Mouse (Mus musculus) monocyte, adult 5-6 weeks (primary cell): ENCODE data around the gene Ptrh1. TPM values are rescaled to one million over a fixed set of nuclear protein-coding genes. Genes with fewer than 3 reads are reported as not detected.
A peak's percentile ranks its signal among the peaks of the same experiment; 100 is the strongest.

Experiments
- ATAC-seq: fragments of 153-309, 156-312 bp; replicated peaks from 2 replicates; pipeline ENCODE4 v1.8.0; 2017; ENCODE audit warnings: mild to moderate bottlenecking; ENCODE audit not compliant: low TSS enrichment, insufficient number of reproducible peaks, severe bottlenecking, poor library complexity, low FRiP score
- total RNA-seq: library from RNA; stranded (forward); fragments of 200-1000, 200-491, 200-594 nt; gene quantifications from 3 replicates; pipeline ENCODE4 v1.2.3, GENCODE M21; 2017

Ptrh1 gene
- total RNA-seq, 1 experiment from 2014 or later: 1.1 TPM

- ATAC-seq: no peak
Measured at GRCm38 (mm10) chr2:32750887-32751664, 24.5 kb upstream of the Ptrh1 start.

GRCm38 (mm10) chr2:32751665-32752033 is 23.9 kb upstream of the Ptrh1 start:
- no peak for ATAC-seq

- no peak for ATAC-seq
Measured at GRCm38 (mm10) chr2:32752181-32752580, 23.4 kb upstream of the Ptrh1 start.

- no peak for ATAC-seq
Measured at GRCm38 (mm10) chr2:32756674-32757055, 18.9 kb upstream of the Ptrh1 start.

DNA sequence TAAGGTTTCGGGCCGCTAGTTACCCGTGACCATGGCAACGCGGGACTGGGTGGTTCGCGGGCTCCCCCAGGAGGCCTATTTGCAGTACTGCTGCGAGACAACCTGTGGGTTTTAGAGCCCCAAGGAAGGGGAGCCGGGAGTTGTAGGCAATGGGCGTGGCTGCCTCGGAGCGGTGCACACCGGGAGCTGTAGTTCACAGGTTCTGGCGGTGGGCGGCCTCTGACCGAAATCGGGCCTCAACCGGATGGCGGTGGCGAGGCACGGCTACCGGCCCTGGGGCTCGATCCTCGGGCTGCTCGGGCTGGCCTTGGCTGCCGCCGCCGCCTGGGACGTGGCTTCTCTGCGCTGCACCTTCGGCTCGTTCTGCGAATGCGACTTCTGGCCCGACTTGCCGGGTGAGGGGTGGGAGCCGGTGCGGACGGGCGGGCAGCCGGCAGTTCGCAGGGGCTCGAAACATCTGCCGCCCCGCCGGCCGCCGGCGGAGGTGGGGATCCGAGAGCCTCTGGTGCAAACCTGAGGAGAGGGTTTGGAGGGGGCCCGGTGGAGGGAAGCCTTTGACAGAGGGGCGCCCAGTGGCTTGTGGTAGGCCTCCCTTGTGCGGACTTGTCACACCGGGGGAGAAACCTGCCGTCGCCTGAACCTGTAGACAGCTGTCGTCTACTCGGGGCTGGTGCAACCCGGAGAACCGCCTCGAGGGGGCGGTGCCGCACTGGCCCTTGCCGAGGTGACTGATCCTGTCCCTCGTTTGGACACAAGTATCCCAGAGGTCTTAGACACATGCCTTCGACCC is 18.3 kb upstream of the Ptrh1 start, which contains the start of gene Tor2a:
Tor2a (plus strand) TSS at position 179 of the 790 bp plus-strand sequence.
- peak; percentile 97 for ATAC-seq

GRCm38 (mm10) chr2:32758503-32758902 is 17.1 kb upstream of the Ptrh1 start:
- no peak for ATAC-seq

DNA sequence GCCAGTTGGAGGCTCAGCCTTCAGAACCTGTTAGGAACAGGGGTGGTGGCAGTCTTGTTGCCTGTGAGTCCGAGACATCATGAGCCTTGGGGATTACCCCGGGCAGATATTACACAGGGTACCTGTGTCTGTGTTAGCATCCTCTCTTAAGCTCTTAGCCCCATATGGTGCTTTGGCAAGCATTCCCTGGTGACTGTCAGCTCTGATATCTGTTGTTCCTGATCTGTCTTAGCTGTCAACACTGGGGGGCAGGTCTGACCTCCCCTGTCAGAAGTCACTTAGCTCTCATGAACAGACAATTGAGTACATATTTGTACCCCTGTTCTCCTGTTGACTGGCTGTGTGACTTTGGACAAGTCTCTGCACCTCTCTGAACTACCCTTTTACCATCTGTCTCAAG is 16.6 kb upstream of the Ptrh1 start:
- no peak for ATAC-seq

- no peak for ATAC-seq
Measured at GRCm38 (mm10) chr2:32761361-32761760, 14.2 kb upstream of the Ptrh1 start.

- no peak for ATAC-seq
Measured at GRCm38 (mm10) chr2:32761859-32762258, 13.7 kb upstream of the Ptrh1 start.

- no peak for ATAC-seq
Measured at GRCm38 (mm10) chr2:32763353-32763752, 12.2 kb upstream of the Ptrh1 start.

- no peak for ATAC-seq
Measured at GRCm38 (mm10) chr2:32767241-32767640, 8.3 kb upstream of the Ptrh1 start.

GRCm38 (mm10) chr2:32768661-32769285 is 6.8 kb upstream of the Ptrh1 start:
- ATAC-seq: no peak

GRCm38 (mm10) chr2:32769327-32770085 is 6.1 kb upstream of the Ptrh1 start:
- no peak for ATAC-seq

DNA sequence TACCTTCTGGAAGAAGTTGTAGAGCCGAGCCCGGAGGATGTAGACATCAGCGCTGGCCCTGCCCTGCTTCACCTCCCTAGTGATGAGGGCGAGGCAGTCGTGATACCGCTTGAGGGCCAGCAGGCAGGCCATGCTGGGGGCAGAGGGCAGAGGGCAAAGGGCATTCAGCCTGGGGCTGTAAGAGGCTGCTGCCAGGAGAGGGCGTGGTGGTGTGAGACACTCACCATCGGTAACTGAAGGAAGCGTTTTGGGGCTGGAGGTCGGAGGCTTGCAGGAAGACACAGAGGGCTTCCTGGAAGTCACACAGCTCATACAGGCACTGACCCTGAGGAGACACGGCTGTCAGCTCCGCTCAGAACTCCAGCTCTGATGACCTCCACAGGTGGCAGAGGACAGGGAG is 3.7 kb upstream of the Ptrh1 start:
- no peak for ATAC-seq

- no peak for ATAC-seq
Measured at GRCm38 (mm10) chr2:32772626-32773279, 2.8 kb upstream of the Ptrh1 start.

DNA sequence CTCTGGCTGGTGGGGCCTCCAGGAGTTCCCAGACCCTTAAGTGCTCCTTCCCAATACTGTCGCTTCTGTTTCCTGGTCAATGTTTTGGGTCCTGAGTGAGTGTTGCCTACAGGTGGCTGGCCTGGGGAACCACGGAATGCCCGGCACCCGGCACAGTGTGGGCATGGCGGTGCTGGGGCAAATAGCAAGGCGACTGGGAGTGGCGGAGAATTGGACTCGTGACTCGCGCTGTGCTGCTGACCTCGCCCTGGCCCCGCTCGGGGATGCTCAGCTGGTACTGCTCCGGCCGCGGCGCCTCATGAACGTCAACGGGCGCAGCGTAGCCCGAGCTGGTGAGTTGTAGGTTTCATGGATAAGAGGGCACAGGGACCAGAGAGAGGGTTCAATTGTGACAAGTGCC is 606 bp downstream of the Ptrh1 start:
- ATAC-seq: no peak

DNA sequence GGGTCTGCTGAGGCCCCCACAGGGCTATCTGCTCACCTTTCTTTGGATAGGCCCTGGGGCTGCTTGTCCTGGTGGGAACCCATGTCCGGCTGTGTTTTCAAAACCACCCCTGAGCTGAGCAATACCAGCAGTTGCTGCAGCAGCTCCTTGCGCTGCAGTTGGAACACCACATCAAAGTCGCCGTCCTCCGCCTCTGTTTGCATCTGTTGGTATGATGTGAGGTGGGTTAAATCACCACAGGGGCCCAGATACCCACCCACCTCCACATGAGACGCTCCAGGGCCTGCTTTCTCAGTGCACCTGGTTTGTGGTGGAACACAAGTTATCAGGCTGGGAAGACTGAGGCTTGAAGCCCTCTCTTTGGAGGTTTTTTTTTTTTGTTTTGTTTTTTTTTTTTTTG is 2.5 kb downstream of the Ptrh1 start:
- ATAC-seq: no peak

DNA sequence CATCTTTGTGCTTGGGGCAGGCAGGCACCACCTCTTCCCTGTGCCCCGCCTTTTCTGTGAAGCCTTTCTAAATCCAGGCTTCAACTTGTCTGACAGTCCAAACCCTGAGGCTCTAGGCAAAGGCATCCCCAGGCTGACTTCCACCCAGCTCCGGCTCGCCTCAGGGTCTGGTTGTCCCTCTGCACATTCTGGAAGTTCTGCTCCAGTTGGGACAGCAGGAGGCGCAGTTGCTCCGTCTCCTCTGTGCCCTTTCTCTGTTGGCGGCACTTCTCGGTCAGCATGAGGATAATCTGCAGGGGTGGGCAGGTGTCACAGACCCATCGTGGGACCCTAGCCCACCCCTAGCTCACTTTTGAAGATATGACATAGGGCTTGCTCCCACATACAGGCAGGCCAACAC is 3.5 kb downstream of the Ptrh1 start:
- ATAC-seq: no peak
